Mouse (Mus musculus): Measurements from ENCODE around the gene Tyrobp. TPM values are rescaled to one million over a fixed set of nuclear protein-coding genes. Genes with fewer than 3 reads are reported as not detected.

The Tyrobp gene
- total and polyA plus RNA-seq, 2 experiments from 2014 or later: 14.5 to 44.2 TPM

DNA sequence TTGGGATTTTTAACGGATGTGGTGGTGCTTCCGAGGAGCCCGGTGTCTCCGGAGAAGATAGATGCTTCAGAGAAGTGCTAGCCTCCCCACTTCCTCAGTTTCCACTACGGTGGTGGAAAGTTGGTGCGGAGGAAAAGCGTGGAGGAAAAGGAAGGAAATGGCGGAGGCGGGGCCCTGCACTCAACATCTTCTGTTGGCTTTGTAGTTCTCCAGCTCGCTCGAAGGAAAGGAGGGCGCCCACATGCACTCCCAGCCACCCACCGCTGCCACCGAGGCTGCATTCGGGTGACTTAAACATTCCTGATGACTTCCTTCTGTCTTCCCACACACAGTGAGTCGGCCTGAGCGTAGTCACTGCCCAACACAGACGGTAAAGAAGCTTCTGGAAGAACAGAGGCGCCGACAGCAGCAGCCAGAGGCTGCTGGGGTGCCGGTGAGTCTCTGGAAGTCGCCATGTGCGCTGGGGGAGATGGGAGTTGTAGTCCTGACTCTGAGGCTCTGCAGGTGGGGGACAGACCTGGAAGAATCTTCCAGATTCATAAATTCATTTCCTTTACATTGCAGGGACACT is 9.6 kb downstream of the Tyrobp start:
- peak overlapping the region; percentile 64; the same call in 1 of the 2 replicates for H3K27ac ChIP-seq (ENCODE audit: low read depth, low read length)
- H3K4me3 ChIP-seq (ENCODE audit: low read depth, low read length): peak overlapping the region; percentile 53
- DNase-seq: peak; percentile 26
- H3K4me2 ChIP-seq (ENCODE audit: low read depth): peak overlapping the region; percentile 98
- H3K9me3 ChIP-seq (ENCODE audit: low read length): no peaks in the 10 kb centered on the region
- TF ChIP-seq CTCF (IDR thresholded peaks at IDR 0.05; ENCODE audit: low read depth): no peak
- WGBS: 42% methylated on average over 23 of the region's 23 CpGs
- H3K27me3 ChIP-seq (ENCODE audit: insufficient read depth, low read length): no peaks in the 10 kb centered on the region
- no peaks in the 10 kb centered on the region; the same call in 1 of the 2 replicates for H3K4me1 ChIP-seq (ENCODE audit: insufficient read depth)
- H3K9ac ChIP-seq: peak overlapping the region; percentile 53
- peaks cover 15% of the 10 kb centered on the region for H3K36me3 ChIP-seq (ENCODE audit: insufficient read depth)
- no peak for ATAC-seq

GRCm38 (mm10) chr7:30429327-30429726 is 15.8 kb downstream of the Tyrobp start:
- no peak for TF ChIP-seq CTCF (IDR thresholded peaks at IDR 0.05; ENCODE audit: low read depth)
- Histone ChIP-seq H3K4me3 (ENCODE audit: low read depth, low read length) (no peak overlapping the region), H3K9ac (no peak overlapping the region), H3K9me3 (ENCODE audit: low read length) (no peaks in the 10 kb centered on the region), H3K4me2 (ENCODE audit: low read depth) (no peak overlapping the region), H3K4me1 (ENCODE audit: insufficient read depth) (no peaks in the 10 kb centered on the region), H3K27ac (ENCODE audit: low read depth, low read length) (no peak overlapping the region), H3K36me3 (ENCODE audit: insufficient read depth) (peaks cover 21% of the 10 kb centered on the region), H3K27me3 (ENCODE audit: insufficient read depth, low read length) (no peaks in the 10 kb centered on the region)
- DNase-seq (no peak), ATAC-seq (no peak)

GRCm38 (mm10) chr7:30430191-30430590 is 16.6 kb downstream of the Tyrobp start:
- no peak overlapping the region for H3K9ac ChIP-seq
- H3K36me3 ChIP-seq (ENCODE audit: insufficient read depth): peaks cover 26% of the 10 kb centered on the region
- no peaks in the 10 kb centered on the region for H3K4me1 ChIP-seq (ENCODE audit: insufficient read depth)
- no peak overlapping the region for H3K4me2 ChIP-seq (ENCODE audit: low read depth)
- H3K4me3 ChIP-seq (ENCODE audit: low read depth, low read length): no peak overlapping the region
- DNase-seq (no peak), ATAC-seq (no peak)
- H3K27ac ChIP-seq (ENCODE audit: low read depth, low read length): no peak overlapping the region
- no peaks in the 10 kb centered on the region for H3K9me3 ChIP-seq (ENCODE audit: low read length)
- H3K27me3 ChIP-seq (ENCODE audit: insufficient read depth, low read length): no peaks in the 10 kb centered on the region
- WGBS: 60% methylated on average over 2 of the region's 2 CpGs
- no peak for TF ChIP-seq CTCF (IDR thresholded peaks at IDR 0.05; ENCODE audit: low read depth)

DNA sequence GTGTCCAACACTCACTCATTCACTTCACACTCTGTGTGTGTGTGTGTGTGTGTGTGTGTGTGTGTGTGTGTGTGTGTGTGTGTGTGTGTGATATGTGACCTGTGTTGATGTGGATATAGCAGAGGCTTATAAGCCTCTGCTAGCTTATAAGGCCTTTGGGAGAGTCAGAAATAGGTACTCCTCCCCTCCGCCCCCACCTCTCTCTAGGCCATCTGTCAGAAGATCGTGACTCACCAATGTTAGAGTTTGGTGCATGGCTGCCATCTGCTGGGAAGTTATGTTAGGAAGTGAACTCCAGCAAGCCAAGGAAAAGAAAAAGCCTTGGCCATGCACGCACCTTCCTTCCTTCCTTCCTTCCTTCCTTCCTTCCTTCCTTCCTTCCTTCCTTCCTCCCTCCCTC is 18.2 kb downstream of the Tyrobp start:
- Histone ChIP-seq H3K4me1 (ENCODE audit: insufficient read depth) (no peaks in the 10 kb centered on the region), H3K4me3 (ENCODE audit: low read depth, low read length) (no peak overlapping the region), H3K27ac (ENCODE audit: low read depth, low read length) (no peak overlapping the region), H3K4me2 (ENCODE audit: low read depth) (no peak overlapping the region), H3K36me3 (ENCODE audit: insufficient read depth) (peaks cover 30% of the 10 kb centered on the region), H3K27me3 (ENCODE audit: insufficient read depth, low read length) (no peaks in the 10 kb centered on the region), H3K9me3 (ENCODE audit: low read length) (no peaks in the 10 kb centered on the region), H3K9ac (no peak overlapping the region)
- peak; percentile 84 for TF ChIP-seq CTCF (IDR thresholded peaks at IDR 0.05; ENCODE audit: low read depth)
- peak; percentile 86 for ATAC-seq
- peak; percentile 91 for DNase-seq
- 11% methylated on average over 3 of the region's 3 CpGs for WGBS

DNA sequence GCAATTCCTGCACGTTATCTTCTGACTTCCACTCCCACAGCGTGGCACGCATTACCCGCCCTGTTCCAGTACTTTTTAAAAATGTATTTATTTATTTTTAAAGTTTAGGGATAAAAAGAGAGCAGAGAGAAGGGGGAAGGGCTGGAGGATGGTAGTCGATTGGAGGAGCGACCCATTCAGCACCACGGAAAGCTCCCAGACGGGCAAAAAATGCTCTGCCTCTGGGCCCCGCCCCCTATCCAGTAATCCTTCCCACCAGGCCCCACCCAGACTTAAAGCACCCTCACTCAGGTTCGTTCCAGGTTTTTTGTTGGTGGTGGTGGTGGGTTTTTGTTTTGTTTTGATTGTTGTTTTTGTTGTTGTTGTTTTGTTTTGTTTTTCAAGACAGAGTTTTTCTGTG is 20.7 kb downstream of the Tyrobp start:
- H3K27ac ChIP-seq (ENCODE audit: low read depth, low read length): no peak overlapping the region
- H3K4me3 ChIP-seq (ENCODE audit: low read depth, low read length): no peak overlapping the region
- no peaks in the 10 kb centered on the region for H3K4me1 ChIP-seq (ENCODE audit: insufficient read depth)
- DNase-seq: no peak
- no peak overlapping the region for H3K4me2 ChIP-seq (ENCODE audit: low read depth)
- no peak for TF ChIP-seq CTCF (IDR thresholded peaks at IDR 0.05; ENCODE audit: low read depth)
- 2% methylated on average over 10 of the region's 10 CpGs for WGBS
- H3K9ac ChIP-seq: no peak overlapping the region
- H3K36me3 ChIP-seq (ENCODE audit: insufficient read depth): peaks cover 48% of the 10 kb centered on the region
- no peaks in the 10 kb centered on the region for H3K9me3 ChIP-seq (ENCODE audit: low read length)
- ATAC-seq: no peak
- H3K27me3 ChIP-seq (ENCODE audit: insufficient read depth, low read length): no peaks in the 10 kb centered on the region

DNA sequence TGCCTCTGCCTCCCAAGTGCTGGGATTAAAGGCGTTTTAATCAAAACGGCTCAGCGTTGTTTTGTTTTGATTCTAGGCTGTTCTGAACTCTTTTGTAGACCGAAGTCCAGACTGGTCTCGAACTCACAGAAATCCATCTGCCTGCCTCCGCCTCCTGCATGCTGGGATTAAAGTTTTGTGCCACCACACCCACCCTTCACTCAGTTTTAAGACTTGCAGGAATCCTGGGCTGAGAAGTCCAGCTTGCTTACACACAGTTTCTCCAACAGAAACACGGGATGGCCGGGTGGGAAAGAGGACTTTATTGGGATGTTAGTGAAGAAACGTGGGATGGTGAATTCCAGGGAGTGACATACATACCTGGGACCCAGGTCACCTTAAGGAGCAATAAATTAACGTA is 21.1 kb downstream of the Tyrobp start:
- no peaks in the 10 kb centered on the region for H3K27me3 ChIP-seq (ENCODE audit: insufficient read depth, low read length)
- no peak for TF ChIP-seq CTCF (IDR thresholded peaks at IDR 0.05; ENCODE audit: low read depth)
- WGBS: 73% methylated on average over 10 of the region's 10 CpGs
- no peak for DNase-seq
- no peak overlapping the region for H3K9ac ChIP-seq
- H3K4me1 ChIP-seq (ENCODE audit: insufficient read depth): no peaks in the 10 kb centered on the region
- ATAC-seq: no peak
- H3K4me3 ChIP-seq (ENCODE audit: low read depth, low read length): no peak overlapping the region
- no peak overlapping the region for H3K27ac ChIP-seq (ENCODE audit: low read depth, low read length)
- no peak overlapping the region for H3K4me2 ChIP-seq (ENCODE audit: low read depth)
- H3K9me3 ChIP-seq (ENCODE audit: low read length): no peaks in the 10 kb centered on the region
- H3K36me3 ChIP-seq (ENCODE audit: insufficient read depth): peaks cover 52% of the 10 kb centered on the region

GRCm38 (mm10) chr7:30435156-30435555 is 21.6 kb downstream of the Tyrobp start:
- ATAC-seq: no peak
- H3K36me3 ChIP-seq (ENCODE audit: insufficient read depth): peaks cover 57% of the 10 kb centered on the region
- WGBS: 55% methylated on average over 9 of the region's 9 CpGs
- H3K4me1 ChIP-seq (ENCODE audit: insufficient read depth): no peaks in the 10 kb centered on the region
- no peak overlapping the region for H3K4me2 ChIP-seq (ENCODE audit: low read depth)
- DNase-seq: no peak
- H3K27me3 ChIP-seq (ENCODE audit: insufficient read depth, low read length): no peaks in the 10 kb centered on the region
- H3K27ac ChIP-seq (ENCODE audit: low read depth, low read length): no peak overlapping the region
- H3K9me3 ChIP-seq (ENCODE audit: low read length): no peaks in the 10 kb centered on the region
- no peak for TF ChIP-seq CTCF (IDR thresholded peaks at IDR 0.05; ENCODE audit: low read depth)
- H3K4me3 ChIP-seq (ENCODE audit: low read depth, low read length): no peak overlapping the region
- no peak overlapping the region for H3K9ac ChIP-seq

Data from forebrain, postnatal 0 days (tissue).